Mouse (Mus musculus) CH12.LX (cell line): ENCODE data around the gene Amn.

ENCODE experiments used
- CHD2 ChIP-seq: IDR thresholded peaks from 2 replicates; pipeline ENCODE4 v1.6.1; 2011; ENCODE audit warnings: low read length, improper control_type of control experiment
- CTCF ChIP-seq, 2 experiments: IDR thresholded peaks in 1 of 2; conservative IDR thresholded peaks in 1 of 2; 2 replicates each; pipeline ENCODE4 v1.5.1; 2011 to 2012; ENCODE audit warnings: low read depth in 2 of 2, low read length in 2 of 2, improper control_type of control experiment in 1 of 2, inconsistent platforms in 1 of 2, mild to moderate bottlenecking in 1 of 2, moderate library complexity in 1 of 2
- HCFC1 ChIP-seq: IDR thresholded peaks from 2 replicates; pipeline ENCODE4 v1.6.1; 2012; ENCODE audit warnings: low read depth, mild to moderate bottlenecking, inconsistent platforms, low read length, improper control_type of control experiment
- MAZ ChIP-seq: IDR thresholded peaks from 2 replicates; pipeline ENCODE4 v1.6.1; 2012; ENCODE audit warnings: low read depth, mild to moderate bottlenecking, inconsistent platforms, low read length, improper control_type of control experiment, moderate library complexity
- TCF12 ChIP-seq: IDR thresholded peaks from 2 replicates; pipeline ENCODE4 v1.6.1; 2014; ENCODE audit warnings: low read depth, mild to moderate bottlenecking, inconsistent platforms, low read length, improper control_type of control experiment

DNA sequence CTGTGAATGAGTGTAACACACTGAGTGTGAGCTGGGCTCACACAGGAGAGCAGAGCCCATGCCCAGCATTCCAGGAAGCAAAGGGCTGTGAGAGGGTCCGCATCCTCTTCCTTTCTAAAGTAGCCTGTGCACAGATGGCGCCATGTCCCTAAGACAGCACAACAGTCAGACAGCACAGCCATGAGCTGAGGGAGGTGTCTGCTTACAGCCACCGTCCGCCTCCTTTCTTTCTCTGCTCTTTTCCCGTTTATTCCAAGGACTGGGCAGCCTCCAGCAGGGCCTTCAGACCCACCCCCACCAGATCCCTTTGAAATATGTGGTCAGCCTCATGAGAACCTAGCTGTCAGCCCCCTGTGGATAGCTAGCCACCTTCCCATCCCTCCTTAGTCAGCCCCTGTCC lies 5.7 kb upstream of the Amn start:
- no peak for TF ChIP-seq TCF12
- TF ChIP-seq CTCF (conservative IDR thresholded peaks at IDR 0.05 in 1 of 2, IDR thresholded peaks at IDR 0.05 in 1 of 2; ENCODE audit: low read depth in 2 of 2, low read length in 2 of 2): no peak
- TF ChIP-seq CHD2: no peak
- no peak for TF ChIP-seq MAZ
- TF ChIP-seq HCFC1: no peak
